Mouse (Mus musculus): ENCODE measurements at regions not wholly inside any gene's neighbourhood (a gene's known extent, or its start where the extent isn't known, plus 50 kb on each side); places are given as distances from the start of the nearest gene placed in this dataset.

GRCm38 (mm10) chr13:55950773-55951172 lies 114.8 kb upstream of the Pitx1 start:
- H3K4me3 ChIP-seq: no peak overlapping the region
- H3K9me3 ChIP-seq (replicated peaks): no peaks in the 10 kb centered on the region
- no peak overlapping the region for H3K27ac ChIP-seq
- ATAC-seq (ENCODE audit: low FRiP score): no peak
- WGBS: 86% methylated on average over 6 of the region's 6 CpGs
- H3K4me2 ChIP-seq (replicated peaks): no peak overlapping the region
- no peak overlapping the region for H3K9ac ChIP-seq
- H3K36me3 ChIP-seq: no peaks in the 10 kb centered on the region
- H3K27me3 ChIP-seq: no peaks in the 10 kb centered on the region; the same call in 1 of the 2 replicates
- H3K4me1 ChIP-seq: peaks cover 6% of the 10 kb centered on the region; the same call in 1 of the 2 replicates

GRCm38 (mm10) chr13:55948591-55948990 lies 112.6 kb upstream of the Pitx1 start:
- Histone ChIP-seq H3K27me3 (no peaks in the 10 kb centered on the region; the same call in none of the 2 replicates), H3K27ac (no peak overlapping the region), H3K4me1 (peaks cover 6% of the 10 kb centered on the region; the same call in 1 of the 2 replicates), H3K36me3 (no peaks in the 10 kb centered on the region), H3K4me2 (replicated peaks) (no peak overlapping the region), H3K9ac (no peak overlapping the region), H3K9me3 (replicated peaks) (no peaks in the 10 kb centered on the region), H3K4me3 (no peak overlapping the region)
- WGBS: 53% methylated on average over 9 of the region's 9 CpGs
- ATAC-seq (ENCODE audit: low FRiP score): no peak

- Histone ChIP-seq H3K9me3 (replicated peaks) (no peaks in the 10 kb centered on the region), H3K4me3 (no peak overlapping the region), H3K27ac (no peak overlapping the region), H3K9ac (no peak overlapping the region), H3K4me1 (peaks cover 6% of the 10 kb centered on the region; the same call in 1 of the 2 replicates), H3K4me2 (replicated peaks) (no peak overlapping the region), H3K27me3 (no peaks in the 10 kb centered on the region; the same call in none of the 2 replicates), H3K36me3 (no peaks in the 10 kb centered on the region)
- 70% methylated on average over 2 of the region's 2 CpGs for WGBS
- ATAC-seq (ENCODE audit: low FRiP score): no peak
Measured at GRCm38 (mm10) chr13:55948144-55948543, 112.2 kb upstream of the Pitx1 start.

GRCm38 (mm10) chr13:55937417-55937816 lies 101.4 kb upstream of the Pitx1 start:
- no peak for ATAC-seq (ENCODE audit: low FRiP score)
- H3K9ac ChIP-seq: no peak overlapping the region
- no peak overlapping the region for H3K4me2 ChIP-seq (replicated peaks)
- no peak overlapping the region for H3K27ac ChIP-seq
- H3K9me3 ChIP-seq (replicated peaks): no peaks in the 10 kb centered on the region
- WGBS: 80% methylated on average over 9 of the region's 9 CpGs
- H3K36me3 ChIP-seq: no peaks in the 10 kb centered on the region
- H3K4me3 ChIP-seq: no peak overlapping the region
- no peaks in the 10 kb centered on the region for H3K4me1 ChIP-seq
- H3K27me3 ChIP-seq: no peaks in the 10 kb centered on the region

- Histone ChIP-seq H3K27me3 (no peaks in the 10 kb centered on the region), H3K4me2 (replicated peaks) (no peak overlapping the region), H3K36me3 (no peaks in the 10 kb centered on the region), H3K4me1 (no peaks in the 10 kb centered on the region), H3K9me3 (replicated peaks) (no peaks in the 10 kb centered on the region), H3K9ac (no peak overlapping the region), H3K27ac (no peak overlapping the region), H3K4me3 (no peak overlapping the region)
- ATAC-seq (ENCODE audit: low FRiP score): no peak
- WGBS: 84% methylated on average over 9 of the region's 9 CpGs
Measured at GRCm38 (mm10) chr13:55937000-55937399, 101.0 kb upstream of the Pitx1 start.

GRCm38 (mm10) chr13:55930637-55931036 lies 94.6 kb upstream of the Pitx1 start:
- Histone ChIP-seq H3K27ac (no peak overlapping the region), H3K9ac (no peak overlapping the region), H3K36me3 (no peaks in the 10 kb centered on the region), H3K9me3 (replicated peaks) (no peaks in the 10 kb centered on the region), H3K4me1 (no peaks in the 10 kb centered on the region), H3K27me3 (no peaks in the 10 kb centered on the region), H3K4me2 (replicated peaks) (no peak overlapping the region), H3K4me3 (no peak overlapping the region)
- no peak for ATAC-seq (ENCODE audit: low FRiP score)
- 77% methylated on average over 11 of the region's 11 CpGs for WGBS

- no peak for ATAC-seq (ENCODE audit: low FRiP score)
- no peak overlapping the region for H3K27ac ChIP-seq
- H3K9me3 ChIP-seq (replicated peaks): no peaks in the 10 kb centered on the region
- H3K4me1 ChIP-seq: no peaks in the 10 kb centered on the region
- no peaks in the 10 kb centered on the region for H3K27me3 ChIP-seq
- WGBS: 73% methylated on average over 6 of the region's 6 CpGs
- no peaks in the 10 kb centered on the region for H3K36me3 ChIP-seq
- no peak overlapping the region for H3K9ac ChIP-seq
- no peak overlapping the region for H3K4me3 ChIP-seq
- no peak overlapping the region for H3K4me2 ChIP-seq (replicated peaks)
Measured at GRCm38 (mm10) chr13:55929814-55930213, 93.8 kb upstream of the Pitx1 start.

- 14% methylated on average over 7 of the region's 7 CpGs for WGBS
- Histone ChIP-seq H3K9me3 (replicated peaks) (no peaks in the 10 kb centered on the region), H3K27ac (no peak overlapping the region), H3K4me2 (replicated peaks) (no peak overlapping the region), H3K4me1 (peaks cover 6% of the 10 kb centered on the region), H3K4me3 (no peak overlapping the region), H3K9ac (no peak overlapping the region), H3K27me3 (peaks cover 31% of the 10 kb centered on the region; the same call in 1 of the 2 replicates), H3K36me3 (no peaks in the 10 kb centered on the region)
- ATAC-seq (ENCODE audit: low FRiP score): no peak
Measured at GRCm38 (mm10) chr13:55923505-55924136, 87.6 kb upstream of the Pitx1 start.

- Histone ChIP-seq H3K9me3 (replicated peaks) (no peaks in the 10 kb centered on the region), H3K27me3 (peaks cover 15% of the 10 kb centered on the region; the same call in 1 of the 2 replicates), H3K4me1 (no peaks in the 10 kb centered on the region), H3K4me3 (no peak overlapping the region), H3K27ac (no peak overlapping the region), H3K9ac (no peak overlapping the region), H3K4me2 (replicated peaks) (no peak overlapping the region), H3K36me3 (no peaks in the 10 kb centered on the region)
- WGBS: 91% methylated on average over 12 of the region's 12 CpGs
- ATAC-seq (ENCODE audit: low FRiP score): no peak
Measured at GRCm38 (mm10) chr13:55917316-55917715, 81.3 kb upstream of the Pitx1 start.

GRCm38 (mm10) chr13:55912271-55912711 lies 76.3 kb upstream of the Pitx1 start:
- ATAC-seq (ENCODE audit: low FRiP score): no peak

GRCm38 (mm10) chr13:55909941-55910340 lies 73.9 kb upstream of the Pitx1 start:
- no peak overlapping the region for H3K27ac ChIP-seq
- H3K4me1 ChIP-seq: no peaks in the 10 kb centered on the region
- WGBS: 28% methylated on average over 5 of the region's 5 CpGs
- no peak overlapping the region; the same call in 1 of the 2 replicates for H3K9ac ChIP-seq
- no peaks in the 10 kb centered on the region for H3K9me3 ChIP-seq (replicated peaks)
- no peaks in the 10 kb centered on the region for H3K27me3 ChIP-seq
- H3K36me3 ChIP-seq: no peaks in the 10 kb centered on the region
- H3K4me2 ChIP-seq (replicated peaks): no peak overlapping the region
- ATAC-seq (ENCODE audit: low FRiP score): no peak
- H3K4me3 ChIP-seq: no peak overlapping the region

More at GRCm38 (mm10) chr13:55912271-55912711, 76.3 kb upstream of the Pitx1 start:
- Histone ChIP-seq H3K4me2 (replicated peaks) (no peak overlapping the region), H3K27ac (no peak overlapping the region), H3K27me3 (no peaks in the 10 kb centered on the region), H3K4me3 (no peak overlapping the region), H3K9me3 (replicated peaks) (no peaks in the 10 kb centered on the region), H3K36me3 (no peaks in the 10 kb centered on the region), H3K9ac (no peak overlapping the region), H3K4me1 (no peaks in the 10 kb centered on the region)
- 62% methylated on average over 13 of the region's 13 CpGs for WGBS

- Histone ChIP-seq H3K4me1 (peaks cover 2% of the 10 kb centered on the region; the same call in 1 of the 2 replicates), H3K27me3 (0 out of 2 replicates have a peak, but pooled peaks cover 3% of the 10 kb centered on the region), H3K4me2 (replicated peaks) (no peak overlapping the region), H3K9me3 (replicated peaks) (no peaks in the 10 kb centered on the region), H3K36me3 (no peaks in the 10 kb centered on the region), H3K27ac (no peak overlapping the region), H3K9ac (no peak overlapping the region), H3K4me3 (no peak overlapping the region)
- 93% methylated on average over 4 of the region's 4 CpGs for WGBS
- ATAC-seq (ENCODE audit: low FRiP score): no peak
Measured at GRCm38 (mm10) chr13:55904884-55905283, 68.9 kb upstream of the Pitx1 start.

GRCm38 (mm10) chr13:55902255-55902654 lies 66.3 kb upstream of the Pitx1 start:
- H3K4me2 ChIP-seq (replicated peaks): no peak overlapping the region
- H3K36me3 ChIP-seq: no peaks in the 10 kb centered on the region
- no peak overlapping the region for H3K9ac ChIP-seq
- 72% methylated on average over 11 of the region's 11 CpGs for WGBS
- peaks cover 3% of the 10 kb centered on the region; the same call in 1 of the 2 replicates for H3K27me3 ChIP-seq
- no peaks in the 10 kb centered on the region for H3K9me3 ChIP-seq (replicated peaks)
- ATAC-seq (ENCODE audit: low FRiP score): no peak
- H3K4me3 ChIP-seq: no peak overlapping the region
- no peak overlapping the region for H3K27ac ChIP-seq
- peaks cover 21% of the 10 kb centered on the region for H3K4me1 ChIP-seq
